Mouse (Mus musculus): ENCODE data around the gene Gm20388. TPM values are rescaled to one million over a fixed set of nuclear protein-coding genes. Genes with fewer than 3 reads are reported as not detected.

Gene Gm20388
- polyA plus RNA-seq, 1 experiment from 2014 or later = 5.5 TPM

DNA sequence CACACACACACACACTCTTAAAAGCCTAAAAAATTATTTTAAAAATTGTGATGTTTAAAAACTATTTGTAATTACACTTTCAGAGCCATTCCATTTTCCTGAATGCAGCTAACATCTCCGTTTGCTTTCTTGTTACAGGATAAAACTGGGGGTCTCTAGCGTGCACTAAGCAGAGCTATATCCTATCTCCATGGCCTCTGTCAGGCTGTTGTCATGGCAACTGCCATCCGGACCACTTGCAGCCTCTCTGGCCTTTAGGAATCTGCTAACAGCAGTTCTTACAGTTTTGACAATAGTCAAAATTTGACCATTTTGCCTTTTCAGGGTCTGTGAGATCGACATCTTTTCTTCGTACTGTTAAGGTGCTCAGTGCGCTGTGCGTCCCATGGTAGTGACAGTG, 3010.2 kb downstream of the Gm20388 start:
- ATAC-seq (ENCODE audit: borderline replicate concordance, extremely low read depth, low FRiP score, low TSS enrichment) = no peak
- no peaks in the 10 kb centered on the region for H3K9me3 ChIP-seq
- WGBS = 77% methylated on average over 7 of the region's 7 CpGs
- no peaks in the 10 kb centered on the region for H3K36me3 ChIP-seq
- H3K4me2 ChIP-seq = no peak overlapping the region
- H3K27me3 ChIP-seq = no peaks in the 10 kb centered on the region
- H3K9ac ChIP-seq = no peak overlapping the region
- peaks cover 20% of the 10 kb centered on the region for H3K4me1 ChIP-seq
- H3K27ac ChIP-seq = no peak overlapping the region
- H3K4me3 ChIP-seq = no peak overlapping the region

DNA sequence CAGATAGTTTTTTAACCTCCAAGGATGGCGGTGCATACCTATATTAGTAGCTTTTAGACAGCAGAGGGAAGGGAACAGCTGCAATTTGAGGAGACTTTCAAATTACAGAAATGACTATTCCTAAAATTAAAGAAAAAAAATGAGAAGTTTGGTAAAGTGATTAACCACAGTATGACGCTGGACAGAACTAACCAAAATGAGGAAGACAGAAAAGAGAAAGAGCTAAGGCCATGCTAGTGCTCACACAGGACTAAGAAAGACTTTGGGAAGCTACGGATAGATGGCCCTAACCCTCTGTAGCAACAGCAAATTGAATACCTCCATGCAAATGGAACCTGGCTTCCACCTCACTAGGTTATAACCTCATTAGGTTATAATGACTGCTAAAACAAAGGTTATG, 3012.3 kb downstream of the Gm20388 start:
- WGBS = 70% methylated on average over 3 of the region's 3 CpGs

DNA sequence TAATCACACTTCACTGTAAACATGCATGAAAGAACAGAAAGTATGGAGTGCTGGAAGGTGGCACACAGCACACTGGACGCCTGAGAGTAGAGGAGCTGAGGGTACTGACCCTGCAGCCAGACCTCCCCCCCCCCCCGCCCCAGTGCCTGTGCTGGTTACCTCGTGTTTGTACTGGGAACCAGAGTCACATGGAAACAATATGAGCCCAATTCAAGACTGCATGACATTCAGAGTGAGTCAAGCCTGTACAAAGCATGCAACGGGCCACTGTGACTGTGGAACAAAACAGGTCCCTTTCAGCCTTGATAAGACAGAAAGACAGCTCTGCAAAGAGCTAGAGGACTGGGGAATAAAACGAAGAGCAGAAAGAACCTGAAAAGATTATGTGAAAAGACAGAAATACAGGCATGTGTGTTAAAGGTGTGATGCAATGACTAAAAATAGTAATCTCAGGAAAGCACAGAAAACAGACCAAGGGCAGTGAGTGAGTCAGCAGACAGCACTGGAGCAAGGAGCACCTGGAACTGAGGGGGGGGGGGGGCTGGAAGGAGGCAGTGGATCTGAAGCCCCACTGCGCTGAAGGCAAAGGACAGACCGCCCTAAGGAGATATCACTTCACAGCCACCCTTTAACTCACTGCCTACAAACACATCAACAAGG, 3012.9 kb downstream of the Gm20388 start:
- no peak overlapping the region for H3K4me2 ChIP-seq
- H3K9me3 ChIP-seq = no peaks in the 10 kb centered on the region
- H3K27me3 ChIP-seq = no peaks in the 10 kb centered on the region
- H3K27ac ChIP-seq = no peak overlapping the region
- 52% methylated on average over 7 of the region's 7 CpGs for WGBS
- H3K36me3 ChIP-seq = 0 out of 2 replicates have a peak, but pooled peaks cover 3% of the 10 kb centered on the region
- peaks cover 10% of the 10 kb centered on the region for H3K4me1 ChIP-seq
- no peak overlapping the region for H3K9ac ChIP-seq
- no peak overlapping the region for H3K4me3 ChIP-seq
- ATAC-seq (ENCODE audit: borderline replicate concordance, extremely low read depth, low FRiP score, low TSS enrichment) = no peak

More for the DNA sequence above, 3012.3 kb downstream of the Gm20388 start:
- no peaks in the 10 kb centered on the region for H3K9me3 ChIP-seq
- H3K27me3 ChIP-seq = no peaks in the 10 kb centered on the region
- H3K4me3 ChIP-seq = no peak overlapping the region
- no peak overlapping the region for H3K9ac ChIP-seq
- ATAC-seq (ENCODE audit: borderline replicate concordance, extremely low read depth, low FRiP score, low TSS enrichment) = no peak
- no peak overlapping the region for H3K27ac ChIP-seq
- peaks cover 16% of the 10 kb centered on the region for H3K4me1 ChIP-seq
- 0 out of 2 replicates have a peak, but pooled peaks cover 3% of the 10 kb centered on the region for H3K36me3 ChIP-seq
- no peak overlapping the region for H3K4me2 ChIP-seq

DNA sequence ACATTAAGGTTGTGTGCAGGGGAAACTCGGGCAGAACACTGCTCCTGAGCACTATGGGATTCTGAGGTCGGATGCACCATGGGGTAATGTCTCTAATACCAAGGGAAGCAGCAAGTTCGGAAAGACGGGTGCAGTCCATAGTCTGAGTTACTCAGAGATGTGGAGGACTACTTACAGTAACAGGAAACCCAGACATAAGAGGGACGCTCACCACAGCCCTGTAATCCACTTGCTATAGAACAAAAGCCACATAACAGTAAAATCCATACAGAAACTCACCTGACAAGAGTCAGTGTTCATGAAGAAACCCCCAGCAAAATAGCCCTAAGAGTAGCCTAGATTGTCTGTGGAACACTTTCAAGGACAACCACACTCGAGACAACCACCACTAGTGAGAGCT, 3013.4 kb downstream of the Gm20388 start:
- Histone ChIP-seq H3K27ac (no peak overlapping the region), H3K4me1 (peaks cover 6% of the 10 kb centered on the region; the same call in 1 of the 2 replicates), H3K36me3 (0 out of 2 replicates have a peak, but pooled peaks cover 3% of the 10 kb centered on the region), H3K9me3 (no peaks in the 10 kb centered on the region), H3K27me3 (no peaks in the 10 kb centered on the region), H3K4me3 (no peak overlapping the region), H3K4me2 (no peak overlapping the region), H3K9ac (no peak overlapping the region)
- ATAC-seq (ENCODE audit: borderline replicate concordance, extremely low read depth, low FRiP score, low TSS enrichment) = no peak
- WGBS = 74% methylated on average over 6 of the region's 6 CpGs

DNA sequence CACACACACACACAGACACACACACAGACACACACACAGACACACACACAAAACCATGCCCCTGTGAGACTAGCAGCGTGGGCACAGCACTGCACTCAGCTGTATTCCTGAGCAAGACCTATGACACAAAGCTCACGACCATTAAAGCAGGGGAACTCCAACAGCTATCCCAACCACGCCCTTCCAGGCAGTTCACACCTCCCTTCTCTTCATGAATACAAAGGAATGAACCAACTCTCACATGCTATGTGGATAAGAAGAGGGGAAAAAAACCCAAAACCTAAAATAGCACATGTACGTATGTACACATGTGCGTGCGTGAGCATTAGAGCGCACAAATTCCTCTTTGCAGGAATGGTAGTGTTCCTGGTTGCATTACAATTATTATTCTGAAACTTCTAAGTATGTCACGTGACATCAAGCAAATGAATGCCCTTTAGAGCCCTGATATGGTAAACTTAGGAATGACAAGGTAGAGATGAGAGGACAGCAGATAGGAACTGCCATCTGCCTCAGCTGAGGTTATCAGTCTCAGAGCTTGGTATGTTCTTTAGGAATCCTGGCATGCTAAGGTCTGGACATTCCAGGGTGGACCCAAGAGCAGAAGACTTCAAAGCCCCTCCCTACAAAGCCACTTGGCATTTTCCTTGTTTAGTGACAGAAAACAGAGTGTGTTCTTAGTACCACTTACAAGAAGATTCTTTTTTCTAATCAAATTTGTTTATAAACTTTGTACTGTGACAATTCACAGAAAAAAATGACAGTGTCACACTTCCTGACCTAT, 3015.5 kb downstream of the Gm20388 start:
- no peak for ATAC-seq (ENCODE audit: borderline replicate concordance, extremely low read depth, low FRiP score, low TSS enrichment)
- Histone ChIP-seq H3K9me3 (no peaks in the 10 kb centered on the region), H3K4me2 (no peak overlapping the region), H3K4me3 (no peak overlapping the region), H3K4me1 (peaks cover 6% of the 10 kb centered on the region; the same call in 1 of the 2 replicates), H3K36me3 (0 out of 2 replicates have a peak, but pooled peaks cover 3% of the 10 kb centered on the region), H3K27ac (no peak overlapping the region), H3K9ac (no peak overlapping the region), H3K27me3 (no peaks in the 10 kb centered on the region)
- 82% methylated on average over 8 of the region's 8 CpGs for WGBS

DNA sequence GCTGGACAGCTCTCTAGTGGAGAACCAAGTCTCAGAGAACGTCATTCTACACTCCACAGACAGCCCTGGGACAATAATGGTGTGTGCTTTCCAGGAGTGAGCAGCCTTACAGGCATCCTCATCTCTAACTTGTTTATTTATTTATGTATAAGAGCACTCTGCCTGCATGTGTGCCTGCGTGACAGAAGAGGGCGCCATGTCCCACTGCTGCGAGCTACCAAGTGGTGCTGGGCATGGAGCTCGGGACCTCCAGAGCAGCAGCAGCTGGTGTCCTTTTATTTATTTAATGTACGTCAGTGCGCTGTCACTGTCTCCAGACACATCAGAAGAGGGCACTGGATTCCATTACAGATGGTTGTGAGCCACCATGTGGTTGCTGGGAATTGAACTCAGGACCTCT, 3016.1 kb downstream of the Gm20388 start:
- 67% methylated on average over 7 of the region's 7 CpGs for WGBS
- ATAC-seq (ENCODE audit: borderline replicate concordance, extremely low read depth, low FRiP score, low TSS enrichment) = no peak
- Histone ChIP-seq H3K36me3 (0 out of 2 replicates have a peak, but pooled peaks cover 3% of the 10 kb centered on the region), H3K4me1 (peaks cover 6% of the 10 kb centered on the region; the same call in 1 of the 2 replicates), H3K9me3 (no peaks in the 10 kb centered on the region), H3K9ac (no peak overlapping the region), H3K27me3 (no peaks in the 10 kb centered on the region), H3K27ac (no peak overlapping the region), H3K4me3 (no peak overlapping the region), H3K4me2 (no peak overlapping the region)

DNA sequence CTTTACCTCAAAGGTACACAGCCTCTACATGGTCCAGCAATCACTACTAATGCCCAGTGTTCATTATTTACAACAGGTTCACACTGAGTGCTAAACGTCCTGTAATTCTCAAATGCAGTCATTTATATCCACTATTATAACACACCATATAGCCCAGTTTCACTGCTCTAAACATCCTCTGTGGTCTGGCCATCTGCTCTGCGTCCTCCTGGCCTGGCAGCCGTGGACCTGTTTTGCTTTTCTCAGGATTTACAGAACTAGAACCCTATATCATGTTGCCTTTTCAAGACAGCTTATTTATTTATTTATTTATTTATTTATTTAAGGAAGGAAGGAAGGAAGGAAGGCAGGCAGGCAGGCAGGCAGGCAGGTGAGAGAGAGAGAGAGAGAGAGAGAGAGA, 3017.2 kb downstream of the Gm20388 start:
- Histone ChIP-seq H3K36me3 (0 out of 2 replicates have a peak, but pooled peaks cover 3% of the 10 kb centered on the region), H3K4me2 (no peak overlapping the region), H3K27me3 (no peaks in the 10 kb centered on the region), H3K9me3 (no peaks in the 10 kb centered on the region), H3K4me3 (no peak overlapping the region), H3K4me1 (peaks cover 13% of the 10 kb centered on the region; the same call in 1 of the 2 replicates), H3K9ac (no peak overlapping the region), H3K27ac (no peak overlapping the region)
- WGBS = 67% methylated on average over 3 of the region's 3 CpGs
- no peak for ATAC-seq (ENCODE audit: borderline replicate concordance, extremely low read depth, low FRiP score, low TSS enrichment)

DNA sequence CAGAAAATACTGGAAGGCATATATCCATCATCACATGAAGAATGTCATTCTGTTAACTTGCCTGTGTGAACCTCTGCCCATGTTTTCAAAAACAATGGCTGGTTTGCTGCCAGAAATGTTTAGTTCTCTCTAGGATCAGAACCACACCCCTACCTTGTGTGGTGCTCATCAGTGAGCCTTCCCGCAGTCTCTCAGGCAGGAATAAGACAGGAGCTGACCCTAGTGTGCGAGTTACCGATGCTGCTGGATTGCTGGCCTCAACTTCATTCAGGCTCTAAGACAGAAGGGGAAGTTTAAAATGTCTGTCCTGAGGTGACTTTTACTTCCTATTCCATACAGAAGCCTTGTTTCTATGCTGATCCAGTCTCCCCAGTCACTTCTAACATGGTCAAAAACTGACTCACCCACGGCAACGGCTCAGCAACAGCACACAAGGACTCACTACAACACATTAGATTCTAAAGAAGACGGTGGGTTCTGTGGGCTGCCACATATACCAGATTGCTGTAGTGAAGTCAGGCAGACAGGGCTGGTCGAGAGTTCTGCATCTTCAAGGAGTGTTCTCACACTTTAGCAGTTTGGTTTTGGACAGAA, 3018.1 kb downstream of the Gm20388 start:
- ATAC-seq (ENCODE audit: borderline replicate concordance, extremely low read depth, low FRiP score, low TSS enrichment) = no peak
- 86% methylated on average over 7 of the region's 7 CpGs for whole genome bisulfite sequencing
- Histone ChIP-seq H3K27me3 (no peaks in the 10 kb centered on the region), H3K4me3 (no peak overlapping the region), H3K4me2 (no peak overlapping the region), H3K4me1 (peaks cover 13% of the 10 kb centered on the region; the same call in 1 of the 2 replicates), H3K9me3 (no peaks in the 10 kb centered on the region), H3K27ac (no peak overlapping the region), H3K36me3 (0 out of 2 replicates have a peak, but pooled peaks cover 3% of the 10 kb centered on the region), H3K9ac (no peak overlapping the region)

DNA sequence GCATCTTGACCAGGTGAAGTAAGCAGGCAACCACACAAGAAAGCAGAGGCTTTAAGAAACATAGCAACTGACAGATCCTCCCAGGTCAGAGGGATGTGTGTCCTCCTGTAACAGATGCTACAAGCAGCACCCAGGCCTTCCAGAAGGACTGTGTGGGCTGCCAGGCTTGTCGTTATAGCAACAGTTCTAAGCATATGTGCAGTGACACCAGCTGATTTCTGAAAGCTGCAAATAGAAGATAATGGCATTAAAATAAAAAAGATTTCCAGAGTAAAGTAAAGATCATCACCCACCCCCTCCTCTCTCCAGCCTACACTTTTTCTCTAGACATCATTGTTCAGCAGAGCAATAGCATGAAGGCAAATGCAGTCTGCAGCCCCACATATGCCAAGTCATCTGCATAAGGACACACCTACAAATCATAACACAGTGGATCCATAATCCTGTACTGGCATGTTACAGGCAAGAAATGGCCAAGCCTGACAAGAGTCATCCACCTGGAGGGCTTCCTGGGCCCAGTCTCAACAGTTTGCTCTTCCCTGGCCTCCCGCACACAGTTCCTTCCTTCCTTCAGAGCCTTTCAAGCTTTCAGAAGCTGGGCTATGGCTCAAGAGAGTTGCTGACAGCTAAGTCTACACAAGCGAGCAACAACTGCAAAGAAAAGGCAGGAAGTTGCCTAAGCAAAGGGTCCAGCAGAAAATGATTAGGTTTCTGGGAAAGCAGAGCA, 3021.4 kb downstream of the Gm20388 start:
- H3K4me1 ChIP-seq = peaks cover 22% of the 10 kb centered on the region

DNA sequence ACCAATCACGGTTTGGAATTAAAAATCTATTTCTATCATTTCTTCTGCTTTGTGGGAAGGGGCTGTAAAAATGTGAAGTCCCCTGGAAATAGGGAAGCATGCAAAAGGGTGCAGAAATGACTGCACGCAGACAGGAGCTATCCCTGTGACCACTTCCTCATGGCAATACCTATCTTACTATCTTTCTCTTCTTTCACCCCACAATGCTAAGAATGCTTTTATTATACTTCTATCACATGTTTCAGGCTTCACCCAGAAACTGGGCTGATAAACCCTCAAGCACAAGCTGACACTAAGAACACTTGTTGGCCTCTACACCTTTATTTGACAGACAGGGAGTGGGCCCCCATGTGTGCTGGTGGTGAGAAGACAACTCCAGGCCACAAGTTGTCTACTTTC, 3021.9 kb downstream of the Gm20388 start:
- WGBS = 80% methylated on average over 2 of the region's 2 CpGs
- ATAC-seq (ENCODE audit: borderline replicate concordance, extremely low read depth, low FRiP score, low TSS enrichment) = no peak
- H3K4me1 ChIP-seq = peaks cover 26% of the 10 kb centered on the region
- no peaks in the 10 kb centered on the region for H3K36me3 ChIP-seq
- H3K9me3 ChIP-seq = no peaks in the 10 kb centered on the region
- no peak overlapping the region for H3K27ac ChIP-seq
- no peak overlapping the region for H3K4me3 ChIP-seq
- no peak overlapping the region for H3K9ac ChIP-seq
- no peaks in the 10 kb centered on the region for H3K27me3 ChIP-seq
- no peak overlapping the region for H3K4me2 ChIP-seq

More for the DNA sequence above, 3021.4 kb downstream of the Gm20388 start:
- no peak for ATAC-seq (ENCODE audit: borderline replicate concordance, extremely low read depth, low FRiP score, low TSS enrichment)
- Histone ChIP-seq H3K9me3 (no peaks in the 10 kb centered on the region), H3K36me3 (0 out of 2 replicates have a peak, but pooled peaks cover 3% of the 10 kb centered on the region), H3K9ac (no peak overlapping the region), H3K27ac (no peak overlapping the region), H3K4me3 (no peak overlapping the region), H3K4me2 (no peak overlapping the region), H3K27me3 (no peaks in the 10 kb centered on the region)
- WGBS = 58% methylated on average over 3 of the region's 3 CpGs

DNA sequence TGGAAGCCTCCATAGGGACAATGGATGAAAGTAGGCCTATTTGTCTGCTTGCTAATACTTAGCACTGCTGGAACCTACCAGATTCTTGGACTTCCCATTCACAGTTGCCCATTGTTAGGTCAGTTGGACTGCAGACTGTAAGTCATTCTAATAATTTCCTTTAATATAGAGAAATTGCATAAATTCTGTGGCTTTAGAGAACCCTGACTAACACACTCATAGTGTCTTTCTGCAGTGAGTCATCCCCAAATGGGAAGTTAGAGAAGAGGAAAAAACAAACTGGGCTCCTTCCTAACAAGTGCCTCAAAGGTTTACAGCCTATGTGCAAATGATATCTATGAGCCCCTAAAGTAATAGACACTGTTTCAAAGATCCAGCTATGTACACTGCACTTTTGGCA, 3023.3 kb downstream of the Gm20388 start:
- Histone ChIP-seq H3K9ac (no peak overlapping the region), H3K27me3 (no peaks in the 10 kb centered on the region), H3K4me1 (peaks cover 37% of the 10 kb centered on the region), H3K4me2 (no peak overlapping the region), H3K9me3 (no peaks in the 10 kb centered on the region), H3K36me3 (no peaks in the 10 kb centered on the region), H3K27ac (no peak overlapping the region), H3K4me3 (no peak overlapping the region)
- ATAC-seq (ENCODE audit: borderline replicate concordance, extremely low read depth, low FRiP score, low TSS enrichment) = no peak

Measured in lung, embryonic 15.5 days (tissue).